Mouse (Mus musculus): ENCODE measurements at regions not wholly inside any gene's neighbourhood (a gene's known extent, or its start where the extent isn't known, plus 50 kb on each side); places are given as distances from the start of the nearest gene placed in this dataset.

DNA sequence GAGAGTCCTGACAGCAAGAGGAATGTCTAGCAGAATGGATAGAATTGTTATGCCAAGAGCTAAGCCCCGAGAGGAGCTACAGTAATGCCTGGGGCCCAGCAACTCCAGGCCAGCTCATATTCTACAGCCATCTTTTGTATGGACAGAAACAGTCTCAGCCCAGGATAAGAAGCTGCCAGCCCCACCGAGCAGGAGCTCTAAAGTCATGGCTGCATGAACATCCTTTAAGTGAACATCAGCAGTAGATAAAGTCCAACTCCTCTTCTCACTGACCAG lies 141.6 kb upstream of the Snx19 start:
- DNase-seq: no peak

DNA sequence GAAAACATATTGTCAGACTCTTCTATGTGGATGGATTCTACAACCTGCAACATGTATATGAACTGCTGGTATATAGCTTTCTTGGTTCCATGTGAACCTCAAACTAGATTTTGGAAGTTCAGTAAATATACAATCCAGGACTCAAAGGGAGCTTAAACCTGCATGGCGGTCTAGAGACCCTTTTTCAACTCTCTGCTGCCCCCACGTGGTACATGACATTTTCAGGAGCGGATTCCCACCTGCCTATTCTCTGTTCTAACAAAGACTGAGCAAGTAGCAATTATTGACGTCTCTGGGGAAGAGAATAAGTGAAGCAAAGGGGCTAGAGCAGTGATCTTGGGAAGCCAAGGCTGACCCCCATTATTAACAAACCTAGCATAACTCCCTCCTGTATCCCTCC lies 127.1 kb upstream of the Snx19 start:
- DNase-seq: peak in 1 of 2 experiments; percentile 42

DNA sequence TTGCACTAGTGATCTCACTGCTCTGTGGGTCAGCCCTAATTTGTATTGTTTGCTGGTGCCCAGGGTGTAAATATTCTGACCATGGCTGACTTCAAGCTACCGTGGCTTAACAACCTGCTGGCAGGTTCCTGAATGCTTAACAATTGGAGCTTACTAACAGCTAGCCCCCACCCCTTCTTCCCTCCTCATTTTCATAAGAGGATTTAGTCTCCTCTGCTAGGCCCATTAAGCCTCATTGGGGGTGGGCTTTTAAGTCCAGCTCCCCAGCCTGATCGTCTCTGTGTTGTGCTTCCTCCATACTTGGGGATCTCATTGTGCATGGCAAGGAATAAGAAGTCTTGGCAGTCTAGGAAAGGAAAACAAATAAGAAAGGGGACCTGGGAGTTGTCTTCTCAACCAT lies 118.6 kb upstream of the Snx19 start:
- no peak for DNase-seq

GRCm38 (mm10) chr9:30313360-30313759 lies 113.5 kb upstream of the Snx19 start:
- DNase-seq: no peak

GRCm38 (mm10) chr9:30314355-30315171 lies 112.3 kb upstream of the Snx19 start:
- DNase-seq: peak; percentile 34 to 56

GRCm38 (mm10) chr9:30315172-30315644 lies 111.7 kb upstream of the Snx19 start:
- DNase-seq: peak in 1 of 2 experiments; percentile 53

DNA sequence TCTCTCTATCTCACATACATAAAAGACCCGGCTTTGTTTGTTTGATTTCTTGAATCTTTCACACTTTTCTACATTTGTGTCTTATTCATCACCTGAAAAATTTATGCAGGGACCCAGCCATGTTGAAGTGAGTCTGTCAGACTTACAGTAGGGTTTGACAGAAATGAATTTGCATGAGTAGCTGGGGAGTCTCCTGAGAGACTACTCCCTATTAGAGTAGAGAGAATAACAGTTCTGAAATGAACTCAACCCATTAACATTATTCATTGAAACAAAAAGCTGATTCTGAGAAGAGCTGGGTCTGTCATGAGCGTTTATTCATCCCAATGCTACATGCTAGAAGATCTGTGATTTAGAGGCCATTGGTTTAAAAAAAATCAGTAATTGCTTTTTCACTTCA lies 82.0 kb upstream of the Snx19 start:
- DNase-seq: no peak

- no peak for DNase-seq
Observed at GRCm38 (mm10) chr9:30353965-30354364, 72.9 kb upstream of the Snx19 start.

- DNase-seq: no peak
Observed at GRCm38 (mm10) chr9:30355642-30356041, 71.3 kb upstream of the Snx19 start.

GRCm38 (mm10) chr9:30369554-30370440 lies 57.1 kb upstream of the Snx19 start:
- peak in 1 of 2 experiments; percentile 1 for DNase-seq

DNA sequence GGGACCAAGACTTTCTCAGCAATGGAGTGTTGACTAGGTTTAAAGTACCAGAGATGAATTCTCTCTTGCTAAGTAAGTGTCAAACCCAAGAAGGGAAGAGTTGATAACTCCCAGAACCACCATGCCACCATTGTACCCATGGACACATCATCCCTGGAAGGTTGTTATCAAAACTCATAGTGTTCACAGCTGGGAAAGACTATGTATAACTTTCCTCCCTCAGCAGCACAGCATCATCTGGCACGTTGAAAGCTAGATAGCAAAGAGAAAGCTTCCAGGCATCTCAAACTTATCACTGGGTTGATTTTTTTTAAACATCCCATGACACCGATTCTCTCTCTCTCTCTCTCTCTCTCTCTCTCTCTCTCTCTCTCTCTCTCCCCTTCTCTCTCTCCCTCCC lies 56.1 kb upstream of the Snx19 start:
- no peak for DNase-seq

DNA sequence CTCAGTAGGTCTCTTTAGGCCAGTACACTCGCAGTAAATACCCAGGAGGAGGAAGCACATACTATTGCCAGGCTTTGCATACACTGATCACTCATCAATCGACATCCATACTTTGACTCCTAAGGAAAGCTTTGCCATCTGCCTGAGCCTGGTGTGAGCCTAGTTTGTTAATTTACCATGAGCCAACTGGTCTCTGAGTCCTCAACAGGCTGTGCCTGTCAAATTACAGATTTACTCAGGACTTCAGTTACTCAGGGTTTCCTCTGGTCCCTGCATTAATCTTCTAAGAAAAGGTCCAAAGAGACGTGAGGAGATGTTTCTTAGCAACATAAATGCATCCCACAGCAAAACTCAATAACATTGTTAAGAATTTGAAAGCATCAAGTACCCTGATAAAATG lies 50.0 kb upstream of the Snx19 start:
- no peak for DNase-seq

Measured in heart, adult 18-20 months (tissue).